Mouse (Mus musculus): ENCODE measurements around the gene Gnb1l.
"Not testable (repeated sequence)": the region's sequence is repeated elsewhere in the genome, so short reads cannot be mapped to it uniquely, and the experiment has no call there.

Gene Gnb1l

GRCm38 (mm10) chr16:18482431-18482830 lies 16.1 kb upstream of the Gnb1l start:
- in situ Hi-C loops (cut with MboI): no loop called here

- in situ Hi-C loops (cut with MboI): no loop called here
Observed at GRCm38 (mm10) chr16:18483839-18484238, 14.7 kb upstream of the Gnb1l start.

DNA sequence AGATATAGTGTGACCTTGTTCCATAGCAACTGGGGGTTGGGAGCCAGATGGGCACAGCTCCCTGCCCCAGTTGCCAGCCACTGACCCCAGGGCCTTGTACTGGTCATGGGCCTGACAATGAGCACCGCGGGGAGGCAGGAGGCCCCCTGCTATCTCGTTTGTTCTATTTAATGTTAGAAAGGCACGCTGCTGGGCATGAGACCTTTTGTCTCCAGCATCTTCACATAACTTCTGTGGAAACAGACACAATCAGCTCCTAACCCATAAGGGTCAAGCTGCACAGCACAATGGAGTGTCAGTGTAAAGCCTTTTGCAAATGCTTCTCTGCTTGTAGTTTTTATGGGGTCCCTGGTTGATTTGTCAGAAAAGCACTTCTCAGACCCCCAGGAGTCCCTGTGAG lies 14.1 kb upstream of the Gnb1l start:
- in situ Hi-C loops (cut with MboI): no loop called here

DNA sequence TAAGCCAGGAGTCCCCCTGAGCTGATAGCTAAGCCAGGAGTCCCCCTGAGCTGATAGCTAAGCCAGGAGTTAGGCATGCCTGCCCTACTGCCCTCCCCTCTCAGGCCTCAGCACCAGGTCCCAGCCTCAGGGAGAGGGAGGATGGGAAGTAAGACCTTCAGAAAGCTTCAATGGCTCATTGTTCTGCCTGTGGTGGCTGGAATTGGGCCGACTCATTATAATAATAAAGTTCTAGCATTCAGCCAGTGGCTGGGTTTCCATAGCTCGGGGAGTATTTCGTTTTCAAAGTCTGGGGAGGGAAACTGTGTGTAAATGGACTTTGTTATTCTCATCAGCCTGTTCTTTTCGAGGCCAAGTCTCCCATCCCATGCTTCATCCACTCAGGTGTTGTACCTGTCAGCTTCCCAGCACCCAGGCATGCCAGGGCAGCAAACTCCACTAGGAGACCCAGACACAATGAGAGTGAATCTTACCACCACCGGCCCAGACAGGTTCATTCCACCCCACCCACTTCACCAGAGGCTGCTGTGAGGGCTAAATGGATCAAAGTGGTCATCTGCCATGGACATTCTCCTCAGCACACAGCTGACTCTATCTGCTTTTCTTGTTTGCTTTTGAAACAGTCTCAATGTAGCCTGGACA lies 13.6 kb upstream of the Gnb1l start:
- in situ Hi-C loops (cut with MboI): no loop called here

GRCm38 (mm10) chr16:18486126-18486525 lies 12.4 kb upstream of the Gnb1l start:
- in situ Hi-C loops (cut with MboI): no loop called here

DNA sequence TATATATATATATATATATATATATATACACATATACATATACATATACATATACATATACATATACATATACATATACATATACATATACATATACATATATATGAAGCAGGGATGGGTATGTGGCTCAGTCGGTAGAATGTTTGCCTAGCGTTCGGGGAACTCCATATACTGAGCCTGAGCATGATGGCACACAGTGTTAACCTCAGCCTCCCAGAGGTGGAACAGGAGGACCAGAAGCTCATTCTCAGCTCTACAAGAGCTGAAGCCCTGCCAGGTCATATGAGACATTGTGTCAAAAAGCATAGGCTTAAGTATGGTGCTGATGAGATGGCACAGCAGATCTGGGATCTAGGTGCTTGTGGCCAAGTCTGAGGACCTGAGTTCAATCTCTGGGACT lies 8.2 kb upstream of the Gnb1l start:
- in situ Hi-C loops (cut with MboI): no loop called here

DNA sequence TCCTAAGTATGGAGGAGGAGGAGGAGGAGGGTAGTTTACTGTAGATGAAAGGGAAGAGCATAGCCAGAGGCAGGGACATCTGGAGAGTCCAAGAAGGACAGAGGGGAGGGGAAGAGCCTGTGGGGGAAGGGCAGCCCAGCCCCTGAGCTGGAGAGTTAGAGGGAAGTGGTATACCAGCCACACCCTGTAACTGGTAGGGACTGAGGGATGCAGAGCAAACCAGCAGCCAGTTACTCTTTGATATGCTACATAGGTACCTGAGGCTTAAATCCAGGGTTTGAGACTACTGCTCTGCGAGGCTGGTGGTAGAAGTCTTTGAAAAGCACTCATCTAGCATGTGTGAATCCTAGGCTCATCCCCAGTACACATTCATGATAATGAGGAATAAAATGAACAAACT lies 7.6 kb upstream of the Gnb1l start:
- in situ Hi-C loops (cut with MboI): no loop called here

DNA sequence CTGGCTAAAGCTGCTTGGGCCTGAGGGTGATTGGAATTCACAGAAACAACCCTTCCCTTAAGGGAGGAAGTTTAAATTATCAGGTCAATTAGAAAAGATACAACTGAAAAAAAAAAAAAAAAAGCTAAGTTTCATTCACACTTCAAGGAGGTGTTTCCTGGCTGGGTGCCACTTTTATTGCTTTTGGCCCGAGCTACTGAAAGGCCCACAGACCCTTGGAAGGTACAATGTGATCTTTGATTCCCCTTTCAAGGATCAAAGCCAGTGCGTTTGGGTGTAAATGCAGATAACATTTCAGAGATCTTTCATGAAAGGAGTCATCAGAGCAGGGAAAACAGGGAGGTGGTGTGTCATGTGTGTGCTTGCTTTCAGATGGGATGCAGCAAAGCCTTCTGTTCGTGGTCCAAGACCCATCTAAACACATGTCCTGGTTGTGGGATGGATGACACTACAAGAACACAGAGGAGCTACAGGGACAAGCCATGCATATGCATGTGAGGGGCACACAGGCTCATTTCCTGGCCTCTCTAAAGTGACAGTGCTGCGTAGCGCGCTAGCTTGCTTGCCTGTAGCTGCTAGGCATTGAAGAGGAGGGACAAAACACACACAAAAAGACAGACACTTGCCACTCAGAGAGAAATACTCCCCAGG lies 523 bp upstream of the Gnb1l start:
- in situ Hi-C loops (cut with MboI): no loop called here

DNA sequence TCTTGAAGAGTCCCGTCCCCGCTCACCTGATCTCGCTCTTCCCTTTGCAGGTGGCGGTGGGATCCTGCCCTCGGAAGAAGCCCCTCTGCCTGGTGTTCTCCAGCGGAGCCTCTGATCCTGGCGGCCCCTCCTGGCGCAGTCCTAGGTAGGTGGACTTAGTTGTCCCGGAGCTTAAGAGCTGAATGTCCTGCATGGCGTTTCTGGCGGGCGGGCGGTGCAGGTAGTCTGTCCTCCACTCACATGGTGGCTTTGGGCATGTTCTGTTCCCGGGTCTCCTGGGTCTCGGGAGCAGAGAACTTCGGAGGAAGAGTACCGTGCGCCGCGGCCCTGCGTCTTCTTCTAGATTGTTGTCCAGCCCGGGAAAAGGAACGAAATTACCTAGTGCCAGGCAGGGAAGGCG lies 483 bp downstream of the Gnb1l start:
- in situ Hi-C loops (cut with MboI): no loop called here

DNA sequence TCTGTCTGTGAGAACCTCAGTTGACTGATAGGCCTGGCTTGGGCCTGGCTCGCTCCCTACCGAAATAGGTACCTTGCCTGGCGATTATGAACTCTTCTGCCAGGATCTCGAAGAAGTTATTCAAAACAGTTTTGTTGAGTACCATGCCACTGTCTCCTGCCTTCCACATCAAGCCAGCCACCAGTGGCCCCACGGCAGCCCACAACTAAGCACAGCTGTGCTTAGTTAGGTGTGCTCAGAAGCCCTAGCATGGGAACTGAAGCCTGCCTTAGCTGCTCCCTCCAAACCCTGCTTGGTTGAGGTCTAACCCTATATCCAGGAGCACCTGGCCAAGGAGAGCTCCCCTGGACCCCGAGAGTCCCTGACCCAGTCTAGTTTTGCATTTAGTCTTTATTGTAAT lies 3.0 kb downstream of the Gnb1l start:
- in situ Hi-C loops (cut with MboI): no loop called here

GRCm38 (mm10) chr16:18503566-18504342 lies 5.2 kb downstream of the Gnb1l start:
- in situ Hi-C loops (cut with MboI): no loop called here

DNA sequence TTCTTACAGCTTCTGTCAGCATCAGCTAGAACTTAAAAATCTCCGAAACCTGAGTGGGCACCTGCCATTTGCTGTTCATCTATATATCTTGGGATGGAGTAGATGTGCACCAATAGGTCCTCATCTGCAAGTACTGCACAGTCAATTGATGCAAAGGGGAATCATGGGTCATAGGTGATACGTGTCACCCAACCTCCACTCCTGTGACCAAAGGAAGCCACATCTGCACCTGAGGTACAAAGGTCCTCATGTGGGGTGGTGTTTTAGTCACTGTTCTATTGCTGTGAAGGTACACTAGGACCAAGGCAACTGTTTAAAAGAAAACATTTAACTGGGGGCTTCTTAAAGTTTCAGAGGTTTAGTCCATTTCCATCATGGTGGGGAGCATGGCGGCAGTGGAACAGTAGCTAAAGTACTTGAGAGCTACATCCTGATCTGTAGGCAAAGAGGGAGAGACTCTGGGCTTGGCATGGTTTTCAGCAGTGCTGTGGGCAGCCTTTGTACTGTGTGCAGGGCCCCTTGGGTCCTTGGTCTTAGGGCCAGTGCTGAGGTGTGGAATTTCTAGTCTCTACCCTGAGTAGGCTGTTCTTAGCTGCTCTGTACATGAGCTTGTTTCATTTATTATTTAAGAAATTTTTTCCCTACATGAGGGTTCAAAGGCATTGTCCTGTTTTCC lies 8.1 kb downstream of the Gnb1l start:
- in situ Hi-C loops (cut with MboI): no loop called here

DNA sequence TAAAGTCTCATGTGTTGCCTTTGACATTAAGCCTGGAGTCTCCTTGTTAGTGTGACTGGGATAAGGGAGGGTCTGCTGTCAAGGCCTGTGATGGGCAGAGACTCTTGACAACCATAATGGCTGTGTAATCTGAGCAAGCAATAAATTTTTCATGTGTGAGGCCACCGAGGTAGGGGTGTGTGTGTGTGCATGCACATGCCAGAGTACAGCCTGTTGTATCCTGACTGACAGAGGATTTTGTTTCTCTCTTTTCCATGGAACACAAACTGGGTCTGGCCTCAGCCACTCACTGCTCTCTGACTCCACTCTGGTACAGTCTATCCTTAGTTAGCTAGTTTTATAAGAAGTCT lies 8.7 kb downstream of the Gnb1l start:
- in situ Hi-C loops (cut with MboI): no loop called here

DNA sequence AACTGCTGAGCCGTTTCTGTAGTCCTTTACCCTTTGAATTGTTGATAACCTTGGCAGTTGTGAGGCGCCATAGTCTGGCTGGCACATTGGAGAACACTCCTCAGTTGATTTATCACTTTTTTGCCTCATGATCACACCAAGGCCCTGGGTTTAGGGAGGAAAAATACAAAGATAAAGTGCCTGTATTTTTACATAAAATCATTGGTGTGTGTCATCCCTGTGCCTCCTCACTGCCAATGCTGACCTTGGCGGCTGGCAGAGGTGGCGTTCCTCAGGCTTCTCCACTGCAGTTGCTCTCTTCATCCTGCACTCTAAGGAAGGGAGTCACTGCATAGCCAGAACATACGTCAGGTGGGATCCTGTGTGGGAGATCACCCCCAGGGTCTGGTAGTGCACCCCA lies 13.2 kb downstream of the Gnb1l start:
- in situ Hi-C loops (cut with MboI): no loop called here

- in situ Hi-C loops (cut with MboI): no loop called here
Observed at GRCm38 (mm10) chr16:18513508-18513907, 15.0 kb downstream of the Gnb1l start.

- in situ Hi-C loops (cut with MboI): no loop called here
Observed at GRCm38 (mm10) chr16:18518091-18518490, 19.6 kb downstream of the Gnb1l start.

DNA sequence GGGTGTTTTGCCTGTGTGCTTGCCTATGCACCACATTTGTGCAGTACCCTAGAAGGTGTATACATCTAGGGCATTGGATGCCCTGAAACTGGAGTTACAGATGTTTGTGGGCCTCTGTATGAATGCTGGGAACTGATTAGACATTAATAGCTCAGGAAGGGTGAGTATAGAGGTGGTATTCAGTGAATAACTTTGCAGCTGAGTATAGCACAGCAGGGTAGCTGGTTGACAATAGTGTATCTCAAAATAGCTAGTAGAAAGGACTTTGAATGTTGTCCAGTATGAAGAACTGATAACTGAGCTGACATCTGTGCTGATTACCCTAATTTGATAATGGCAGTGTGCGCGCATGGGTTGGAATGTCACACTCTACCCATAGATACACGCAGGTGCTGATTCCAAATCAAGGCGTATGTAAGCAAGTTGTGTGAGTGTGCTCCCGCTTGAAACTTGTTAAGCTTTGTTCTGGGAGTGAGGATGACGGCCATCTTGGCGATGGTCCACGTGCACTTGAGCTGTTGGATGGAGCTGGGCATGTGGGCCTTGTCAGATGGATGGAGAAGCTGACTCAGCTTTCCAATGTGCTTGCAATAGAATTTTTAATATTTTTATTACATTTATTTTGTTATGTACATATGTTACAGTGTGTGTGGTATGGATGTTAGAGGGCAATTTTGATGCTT lies 25.2 kb downstream of the Gnb1l start:
- in situ Hi-C loops (cut with MboI): no loop called here

GRCm38 (mm10) chr16:18528656-18529055 lies 30.1 kb downstream of the Gnb1l start:
- in situ Hi-C loops (cut with MboI): no loop called here

- in situ Hi-C loops (cut with MboI): not testable (repeated sequence)
Observed at GRCm38 (mm10) chr16:18533061-18533460, 34.5 kb downstream of the Gnb1l start.

GRCm38 (mm10) chr16:18537407-18537990 lies 39.0 kb downstream of the Gnb1l start:
- in situ Hi-C loops (cut with MboI): no loop called here

DNA sequence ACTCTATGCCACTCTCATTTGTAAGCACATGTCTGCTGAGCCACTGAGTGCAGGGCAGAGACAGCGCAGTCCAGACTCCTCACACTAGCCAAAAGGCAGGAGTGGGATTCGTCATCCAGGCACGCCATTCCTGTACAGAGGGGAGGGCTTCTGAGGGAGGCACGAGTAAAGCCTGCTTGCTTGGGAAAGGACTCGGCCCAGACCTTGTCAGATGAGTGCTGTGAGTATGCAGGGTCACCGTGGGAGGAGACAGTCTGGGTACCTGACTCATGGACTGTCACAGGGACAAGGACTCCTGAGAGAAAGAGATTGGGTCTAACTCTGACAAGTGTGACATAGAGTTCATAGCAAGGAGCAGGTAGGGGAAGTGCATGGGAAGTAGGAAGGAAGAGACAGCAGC lies 40.8 kb downstream of the Gnb1l start:
- in situ Hi-C loops (cut with MboI): no loop called here
